Mouse (Mus musculus): Measurements from ENCODE around the gene Upk3bl.

Upk3bl gene

GRCm38 (mm10) chr5:136066404-136067148 lies 12.3 kb downstream of the Upk3bl start:
- CTCF ChIA-PET = interaction anchor here in 2 of 4 experiments (0.6 to 1.6 kb wide), 5 partner anchors 9 to 189 kb away, joined by 3 to 6 read pairs (median 3); no protein-coding TSS in a partner anchor

GRCm38 (mm10) chr5:136069411-136069810 lies 15.1 kb downstream of the Upk3bl start:
- ChIA-PET POLR2A (interaction anchor here in 3 of 4 experiments (0.6 to 1.3 kb wide), 6 partner anchors 11 to 1661 kb away, joined by 3 to 4 read pairs (median 4); partner anchors contain the start of gene Rasa4 (in 1 of the 3)), CTCF (interaction anchor here in 3 of 4 experiments (0.6 to 1.3 kb wide), 12 partner anchors 9 to 682 kb away, joined by 3 to 6 read pairs (median 3); no protein-coding TSS in a partner anchor)

More at GRCm38 (mm10) chr5:136066404-136067148, 12.3 kb downstream of the Upk3bl start:
- POLR2A ChIA-PET = interaction anchor here in 3 of 4 experiments (0.5 to 1.4 kb wide), 5 partner anchors 9 to 179 kb away, joined by 3 to 9 read pairs (median 3); partner anchors contain the start of gene Hspb1 (in 1 of the 3)

- CTCF ChIA-PET = interaction anchor here in 2 of 4 experiments (0.9 to 1.2 kb wide), 5 partner anchors 9 to 218 kb away, joined by 3 to 4 read pairs (median 3); no protein-coding TSS in a partner anchor
- POLR2A ChIA-PET = interaction anchor here in 3 of 4 experiments (0.6 to 1.2 kb wide), 11 partner anchors 9 to 186 kb away, joined by 3 to 5 read pairs (median 3); partner anchors contain the start of genes Rasa4 (in 3 of the 3), Dtx2 (in 1 of the 3) and Hspb1 (in 1 of the 3)
Measured at GRCm38 (mm10) chr5:136073051-136073450, 18.8 kb downstream of the Upk3bl start.

- CTCF ChIA-PET = interaction anchor here in 3 of 4 experiments (0.6 to 1.5 kb wide), 7 partner anchors 9 to 218 kb away, joined by 3 to 4 read pairs (median 3); no protein-coding TSS in a partner anchor
- POLR2A ChIA-PET = interaction anchor here in 3 of 4 experiments (0.6 to 1.2 kb wide), 11 partner anchors 10 to 692 kb away, joined by 3 to 5 read pairs (median 3); partner anchors contain the start of genes Rasa4 (in 3 of the 3), Dtx2 (in 1 of the 3) and Hspb1 (in 1 of the 3)
Measured at GRCm38 (mm10) chr5:136073526-136073925, 19.2 kb downstream of the Upk3bl start.

GRCm38 (mm10) chr5:136075076-136075475 lies 20.8 kb downstream of the Upk3bl start:
- CTCF ChIA-PET = interaction anchor here in 1 of 4 experiments (0.7 kb wide), 1 partner anchor 10 kb away, joined by 3 read pairs; no protein-coding TSS in a partner anchor
- POLR2A ChIA-PET = interaction anchor here in 1 of 4 experiments (0.9 to 1.7 kb wide), 2 partner anchors 11 to 76 kb away, joined by 3 to 6 read pairs; no protein-coding TSS in a partner anchor

- CTCF ChIA-PET = interaction anchor here in 2 of 4 experiments (0.5 to 0.9 kb wide), 4 partner anchors 8 to 124 kb away, joined by 3 read pairs; no protein-coding TSS in a partner anchor
- POLR2A ChIA-PET = interaction anchor here in 3 of 4 experiments (0.7 to 1.7 kb wide), 7 partner anchors 9 to 173 kb away, joined by 3 to 6 read pairs (median 3); partner anchors contain the start of gene Ywhag (in 1 of the 3)
Measured at GRCm38 (mm10) chr5:136076284-136076683, 22.0 kb downstream of the Upk3bl start.

GRCm38 (mm10) chr5:136077001-136077550 lies 22.8 kb downstream of the Upk3bl start:
- CTCF ChIA-PET = interaction anchor here in 2 of 4 experiments (0.5 to 0.9 kb wide), 3 partner anchors 15 to 45 kb away, joined by 3 read pairs; no protein-coding TSS in a partner anchor
- POLR2A ChIA-PET = interaction anchor here (0.5 to 1.3 kb wide), 5 partner anchors 9 to 174 kb away, joined by 3 to 5 read pairs (median 3); partner anchors contain the start of genes Dtx2 (in 1 of the 4) and Ywhag (in 1 of the 4)

- ChIA-PET CTCF (interaction anchor here in 2 of 4 experiments (0.7 to 1.6 kb wide), 2 partner anchors 14 to 29 kb away, joined by 3 read pairs; no protein-coding TSS in a partner anchor), POLR2A (no interaction called here)
Measured at GRCm38 (mm10) chr5:136078136-136078535, 23.8 kb downstream of the Upk3bl start.

GRCm38 (mm10) chr5:136082345-136082744 lies 28.1 kb downstream of the Upk3bl start:
- POLR2A ChIA-PET = interaction anchor here in 3 of 4 experiments (0.7 to 2.5 kb wide), 6 partner anchors 13 to 120 kb away, joined by 3 to 9 read pairs (median 4); no protein-coding TSS in a partner anchor
- CTCF ChIA-PET = interaction anchor here in 3 of 4 experiments (0.5 to 1.8 kb wide), 12 partner anchors 11 to 272 kb away, joined by 3 to 7 read pairs (median 3); partner anchors contain the start of genes Dtx2 (in 1 of the 3) and Polr2j (in 1 of the 3)

- ChIA-PET CTCF (interaction anchor here in 3 of 4 experiments (0.6 to 1.8 kb wide), 21 partner anchors 9 to 676 kb away, joined by 3 to 11 read pairs (median 4); partner anchors contain the start of genes Dtx2 (in 1 of the 3) and Zp3 (in 1 of the 3)), POLR2A (interaction anchor here in 3 of 4 experiments (0.6 to 2.8 kb wide), 23 partner anchors 10 to 1979 kb away, joined by 3 to 15 read pairs (median 4); partner anchors contain the start of genes Dtx2 (in 1 of the 3), Hspb1 (in 1 of the 3), Polr2j (in 1 of the 3) and Ywhag (in 1 of the 3))
Measured at GRCm38 (mm10) chr5:136083669-136084107, 29.4 kb downstream of the Upk3bl start, which contains the start of gene Rasa4. Rasa4 (plus strand) TSS chr5:136083916.

GRCm38 (mm10) chr5:136084144-136084881 lies 30.0 kb downstream of the Upk3bl start:
- POLR2A ChIA-PET = interaction anchor here in 3 of 4 experiments (0.5 to 2.8 kb wide), 27 partner anchors 10 to 1979 kb away, joined by 3 to 15 read pairs (median 3); partner anchors contain the start of genes Dtx2 (in 1 of the 3), Hspb1 (in 1 of the 3), Polr2j (in 1 of the 3) and Prkrip1 (in 1 of the 3)
- CTCF ChIA-PET = interaction anchor here in 3 of 4 experiments (0.6 to 1.8 kb wide), 21 partner anchors 8 to 675 kb away, joined by 3 to 11 read pairs (median 4); partner anchors contain the start of genes Dtx2 (in 1 of the 3) and Zp3 (in 1 of the 3)

GRCm38 (mm10) chr5:136084891-136085651 lies 30.8 kb downstream of the Upk3bl start:
- ChIA-PET POLR2A (interaction anchor here in 3 of 4 experiments (0.5 to 2.8 kb wide), 10 partner anchors 9 to 1766 kb away, joined by 3 to 15 read pairs (median 4); partner anchors contain the start of genes Dtx2 (in 1 of the 3) and Prkrip1 (in 1 of the 3)), CTCF (interaction anchor here (0.6 to 1.5 kb wide), 7 partner anchors 9 to 103 kb away, joined by 3 to 8 read pairs (median 3); no protein-coding TSS in a partner anchor)

GRCm38 (mm10) chr5:136086290-136086689 lies 32.0 kb downstream of the Upk3bl start:
- POLR2A ChIA-PET = interaction anchor here in 3 of 4 experiments (0.5 to 1.9 kb wide), 5 partner anchors 10 to 150 kb away, joined by 4 to 7 read pairs (median 5); partner anchors contain the start of gene Dtx2 (in 1 of the 3)
- CTCF ChIA-PET = interaction anchor here in 2 of 4 experiments (0.5 to 0.9 kb wide), 2 partner anchors 20 kb away, joined by 3 to 6 read pairs; no protein-coding TSS in a partner anchor

- POLR2A ChIA-PET = interaction anchor here in 2 of 4 experiments (0.5 to 1.5 kb wide), 8 partner anchors 11 to 831 kb away, joined by 3 to 5 read pairs (median 3); partner anchors contain the start of gene Dtx2 (in 1 of the 2)
- CTCF ChIA-PET = interaction anchor here (0.5 to 3.0 kb wide), 21 partner anchors 9 to 289 kb away, joined by 3 to 18 read pairs (median 4); no protein-coding TSS in a partner anchor
Measured at GRCm38 (mm10) chr5:136088821-136089575, 34.7 kb downstream of the Upk3bl start.

All from embryonic stem cell, embryonic (primary cell).